In the genomic region with DNA sequence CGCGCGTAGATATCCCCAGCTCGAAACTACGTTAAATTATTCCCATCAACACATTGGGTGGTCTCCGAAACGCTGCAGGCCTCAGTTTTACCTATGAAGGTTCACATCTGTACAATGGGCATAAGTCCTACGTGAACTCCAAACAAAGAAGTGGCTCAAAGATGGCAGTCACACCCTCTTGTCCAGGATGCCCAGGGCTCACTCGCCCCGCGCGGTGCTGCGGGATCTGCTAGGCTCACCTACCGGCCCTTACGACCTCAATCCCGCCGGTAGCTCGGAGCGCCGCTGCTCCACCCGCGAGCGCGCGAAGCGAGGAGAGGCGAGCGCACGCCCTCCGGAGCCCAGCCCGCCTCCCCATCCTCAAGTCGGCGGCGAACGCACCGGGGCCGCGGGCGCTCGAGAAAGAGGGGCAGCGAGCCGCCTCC, we compare ENCODE assay signal across 8 mouse cellular contexts. TPM values are rescaled to one million over a fixed set of nuclear protein-coding genes. Genes with fewer than 3 reads are reported as not detected.
DNase-seq lines count a peak whose midpoint lies in the region; ATAC-seq and TF ChIP-seq lines count a peak whose summit lies in the region.

No protein-coding gene starts in this region.

- peak overlapping the region; percentile 83 for H3K9ac ChIP-seq in intestine, postnatal 0 days (ENCODE audit: low read depth, low read length)

- no peak for TF ChIP-seq CTCF in intestine, postnatal 0 days (IDR thresholded peaks at IDR 0.05; ENCODE audit: low read depth)

- H3ac ChIP-seq in myocyte (ENCODE audit: control insufficient read depth, insufficient read length): peak overlapping the region; percentile 80

- DNase-seq in layer of hippocampus, adult 11-12 months (ENCODE audit: low spot score): peak; percentile 14
- DNase-seq in layer of hippocampus, adult 8-10 months (ENCODE audit: low spot score in 2 of 2): no peak
- peak; percentile 67 for DNase-seq in MN1 (ENCODE audit: low spot score)
- DNase-seq in adrenal gland, postnatal 4 days (ENCODE audit: low spot score in 2 of 2): no peak
- DNase-seq in testis, postnatal 14 days (ENCODE audit: low spot score): no peak

- WGBS in intestine, postnatal 0 days: under 1% methylated on average over 32 of the region's 42 CpGs

- peaks cover 52% of the 10 kb centered on the region for H3K79me2 ChIP-seq in myocyte (ENCODE audit: control insufficient read depth, insufficient read depth)

- peak; percentile 69 for ATAC-seq in intestine, postnatal 0 days

- peak; percentile 7 for TF ChIP-seq POLR2A in myocyte (IDR thresholded peaks at IDR 0.05; ENCODE audit: insufficient read length, low read depth)

- peaks cover 53% of the 10 kb centered on the region for H3K4me1 ChIP-seq in erythroblast, embryonic 14.5 days (ENCODE audit: control insufficient read depth)
- H3K4me1 ChIP-seq in intestine, postnatal 0 days (replicated peaks; ENCODE audit: control insufficient read depth, insufficient read depth, low read length): no peaks in the 10 kb centered on the region

- peaks cover 65% of the 10 kb centered on the region for H3K36me3 ChIP-seq in erythroblast, embryonic 14.5 days (ENCODE audit: control insufficient read depth)
- H3K36me3 ChIP-seq in intestine, postnatal 0 days (ENCODE audit: control insufficient read depth, insufficient read depth): no peaks in the 10 kb centered on the region
- H3K36me3 ChIP-seq in myocyte (ENCODE audit: control insufficient read depth, insufficient read depth): peaks cover 20% of the 10 kb centered on the region

- peak overlapping the region; percentile 82 for H3K4me2 ChIP-seq in intestine, postnatal 0 days (replicated peaks; ENCODE audit: low read depth)
- peak overlapping the region; percentile 75 for H3K4me2 ChIP-seq in myocyte (ENCODE audit: low read depth)

- H3K27ac ChIP-seq in intestine, postnatal 0 days (ENCODE audit: low read depth, low read length): peak overlapping the region; percentile 51

- H3K9me3 ChIP-seq in erythroblast, embryonic 14.5 days (ENCODE audit: control insufficient read depth, low read length): no peaks in the 10 kb centered on the region
- H3K9me3 ChIP-seq in intestine, postnatal 0 days (ENCODE audit: control insufficient read depth): no peaks in the 10 kb centered on the region

- H3K27me3 ChIP-seq in erythroblast, embryonic 14.5 days (ENCODE audit: control insufficient read depth): no peaks in the 10 kb centered on the region
- no peaks in the 10 kb centered on the region for H3K27me3 ChIP-seq in intestine, postnatal 0 days (replicated peaks; ENCODE audit: control insufficient read depth, insufficient read depth, low read length)
- no peaks in the 10 kb centered on the region for H3K27me3 ChIP-seq in myocyte (ENCODE audit: control insufficient read depth, insufficient read depth, insufficient read length)

- H3K4me3 ChIP-seq in erythroblast, embryonic 14.5 days (replicated peaks): peak overlapping the region; percentile 79
- H3K4me3 ChIP-seq in intestine, postnatal 0 days (ENCODE audit: low read depth, low read length): peak overlapping the region; percentile 93
- peak overlapping the region; percentile 59 for H3K4me3 ChIP-seq in myocyte

TF ChIP-seq in myocyte, 11 proteins besides CTCF, POLR2A, EP300 and RAD21:
- TF ChIP-seq E2F4 (IDR thresholded peaks at IDR 0.05; ENCODE audit: insufficient read depth): no peak
- no peak for TF ChIP-seq TCF12 (IDR thresholded peaks at IDR 0.05; ENCODE audit: insufficient read depth, poor library complexity, severe bottlenecking)
- no peak for TF ChIP-seq MYOD1 (IDR thresholded peaks at IDR 0.05; ENCODE audit: control insufficient read depth in 1 of 3, insufficient read length in 2 of 3, low read depth in 2 of 3)
- TF ChIP-seq USF1 (IDR thresholded peaks at IDR 0.05; ENCODE audit: low read depth): no peak
- TF ChIP-seq MYOG (IDR thresholded peaks at IDR 0.05; ENCODE audit: control insufficient read depth in 1 of 3, insufficient read depth in 1 of 3, insufficient read length in 2 of 3, low read depth in 2 of 3): no peak
- peak; percentile 48 for TF ChIP-seq POLR2AphosphoS2 (IDR thresholded peaks at IDR 0.05; ENCODE audit: insufficient read length, low read depth)
- TF ChIP-seq CEBPB (IDR thresholded peaks at IDR 0.05; ENCODE audit: insufficient read depth, poor library complexity, severe bottlenecking): no peak
- no peak for TF ChIP-seq MAX (IDR thresholded peaks at IDR 0.05; ENCODE audit: low read depth)
- TF ChIP-seq SRF (IDR thresholded peaks at IDR 0.05; ENCODE audit: control insufficient read depth, insufficient read length, low read depth): no peak
TF ChIP-seq in myocyte: peak in this region for 1.

RNA-seq across cellular contexts. Expression of a gene that starts 0.4 kb away (rescaled TPM):
- 10 to 100 TPM; 14.2 to 18.5 (median 17.1) TPM for total RNA-seq in layer of hippocampus, adult 8-10 months (2022)
- polyA plus RNA-seq in erythroblast, embryonic 14.5 days (2012): 3.3 and 9.0 TPM in 2 replicates
- 16.4 and 18.0 TPM in 2 replicates for polyA plus RNA-seq in intestine, postnatal 0 days (2015; fragmentation: Nextera tagmentation; extraction: Ambion mirVana)
- 8.2 TPM for polyA plus RNA-seq in myocyte (2012; fragmentation: generic; extraction: Trizol)
- total RNA-seq in adrenal gland, postnatal 4 days (2021): 10 to 100 TPM; 29.0 to 32.5 TPM

RNA-seq across cellular contexts. Expression of a gene that starts 39.6 kb away (rescaled TPM):
- total RNA-seq in layer of hippocampus, adult 8-10 months (2022): 1 to 10 TPM; 5.8 to 10.0 (median 7.5) TPM
- polyA plus RNA-seq in erythroblast, embryonic 14.5 days (2012): 17.0 and 17.3 TPM in 2 replicates
- 53.3 and 56.6 TPM in 2 replicates for polyA plus RNA-seq in intestine, postnatal 0 days (2015; fragmentation: Nextera tagmentation; extraction: Ambion mirVana)
- 14.2 TPM for polyA plus RNA-seq in myocyte (2012; fragmentation: generic; extraction: Trizol)
- total RNA-seq in adrenal gland, postnatal 4 days (2021): 10 to 100 TPM; 65.9 to 79.6 TPM

RNA-seq across cellular contexts. Expression of a gene that starts 39.8 kb away (rescaled TPM):
- 10 to 100 TPM; 23.9 to 30.2 (median 28.3) TPM for total RNA-seq in layer of hippocampus, adult 8-10 months (2022)
- polyA plus RNA-seq in erythroblast, embryonic 14.5 days (2012): 0.20 and 0.41 TPM in 2 replicates
- 1.8 and 1.9 TPM in 2 replicates for polyA plus RNA-seq in intestine, postnatal 0 days (2015; fragmentation: Nextera tagmentation; extraction: Ambion mirVana)
- 3.5 TPM for polyA plus RNA-seq in myocyte (2012; fragmentation: generic; extraction: Trizol)
- 10 to 100 TPM; 22.4 to 29.5 TPM for total RNA-seq in adrenal gland, postnatal 4 days (2021)

Comparison
In these comparisons a context has a peak if more than half of its experiments do, and no peak if none do; other contexts are left out.
1. DNase-seq: peak in layer of hippocampus, adult 11-12 months (single experiment) and MN1 (single experiment); none in layer of hippocampus, adult 8-10 months (0 of 2), adrenal gland, postnatal 4 days (0 of 2) and testis, postnatal 14 days (single experiment).
2. Peak in every context shown above with its lines, with median percentiles within 50 percentile points of each other: H3K4me3 ChIP-seq.